Mouse (Mus musculus): ENCODE results near the gene Fam205c.

Fam205c gene

DNA sequence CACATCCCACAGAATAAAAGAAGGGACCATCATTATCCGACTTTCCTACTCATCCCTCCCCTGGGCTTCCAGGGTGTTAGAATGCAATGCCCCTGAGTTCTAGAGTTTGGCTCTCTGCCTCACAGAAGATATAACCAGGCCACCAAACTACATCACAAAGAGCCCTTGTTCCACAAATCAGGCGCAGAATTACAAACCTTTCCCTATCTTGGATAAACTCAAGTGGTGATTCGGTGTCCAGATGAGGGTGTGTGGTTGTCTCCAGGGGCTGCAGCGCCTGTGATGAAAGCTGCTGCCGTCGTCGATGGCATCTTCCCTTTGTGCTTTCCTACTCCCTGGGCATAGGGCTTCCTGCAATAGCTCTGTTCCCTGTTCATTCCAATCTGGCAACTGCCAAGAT is at the start of gene Fam205c:
TSS of gene Fam205c (minus strand) at position 101 of the 400 bp plus-strand sequence.
- no peak for DNase-seq

DNA sequence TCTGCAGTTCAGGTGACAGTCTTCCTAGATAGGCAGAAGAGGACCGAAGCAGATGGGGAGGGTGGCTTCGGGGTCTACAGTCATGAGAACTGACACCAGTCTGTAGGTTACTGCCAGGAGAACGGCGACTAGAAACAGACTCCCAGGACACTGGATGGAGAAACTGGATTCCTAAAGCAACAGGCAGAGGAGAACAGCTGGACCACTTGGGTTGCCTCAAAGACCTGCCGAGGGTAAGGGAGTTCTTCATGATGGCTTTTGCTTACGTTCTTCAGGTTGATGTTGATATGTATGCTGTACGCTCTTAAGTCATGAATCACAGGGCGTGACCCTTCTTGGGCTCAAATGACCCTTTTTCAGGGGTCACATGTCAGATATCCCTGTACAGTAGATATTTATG is 48.4 kb upstream of the Fam205c start:
- DNase-seq, result no peak

GRCm38 (mm10) chr4:42922056-42922455 is 48.0 kb upstream of the Fam205c start:
- no peak for DNase-seq

DNA sequence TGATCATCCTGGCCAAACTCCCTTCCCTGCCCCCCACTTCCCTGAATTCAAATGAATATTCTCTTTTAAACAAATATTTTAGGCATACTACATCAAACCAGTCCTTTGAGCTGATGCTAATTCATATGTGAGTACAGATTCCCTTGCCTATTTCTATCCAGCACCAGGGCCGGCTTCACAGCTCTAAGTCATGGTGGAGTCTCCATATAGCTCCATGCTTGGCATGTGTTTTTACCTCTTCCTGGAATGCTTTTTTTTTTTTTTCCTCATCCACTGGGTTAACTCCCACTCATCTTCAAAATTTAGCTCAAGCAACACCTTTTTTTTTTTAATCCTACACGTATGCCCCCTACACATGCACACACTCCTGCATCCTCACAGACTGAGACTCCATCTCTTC is 47.5 kb upstream of the Fam205c start:
- DNase-seq, result no peak

GRCm38 (mm10) chr4:42920726-42921125 is 46.7 kb upstream of the Fam205c start:
- DNase-seq, result no peak

- no peak for DNase-seq
These were observed 43.4 kb upstream of the Fam205c start for GRCm38 (mm10) chr4:42917402-42917774.

DNA sequence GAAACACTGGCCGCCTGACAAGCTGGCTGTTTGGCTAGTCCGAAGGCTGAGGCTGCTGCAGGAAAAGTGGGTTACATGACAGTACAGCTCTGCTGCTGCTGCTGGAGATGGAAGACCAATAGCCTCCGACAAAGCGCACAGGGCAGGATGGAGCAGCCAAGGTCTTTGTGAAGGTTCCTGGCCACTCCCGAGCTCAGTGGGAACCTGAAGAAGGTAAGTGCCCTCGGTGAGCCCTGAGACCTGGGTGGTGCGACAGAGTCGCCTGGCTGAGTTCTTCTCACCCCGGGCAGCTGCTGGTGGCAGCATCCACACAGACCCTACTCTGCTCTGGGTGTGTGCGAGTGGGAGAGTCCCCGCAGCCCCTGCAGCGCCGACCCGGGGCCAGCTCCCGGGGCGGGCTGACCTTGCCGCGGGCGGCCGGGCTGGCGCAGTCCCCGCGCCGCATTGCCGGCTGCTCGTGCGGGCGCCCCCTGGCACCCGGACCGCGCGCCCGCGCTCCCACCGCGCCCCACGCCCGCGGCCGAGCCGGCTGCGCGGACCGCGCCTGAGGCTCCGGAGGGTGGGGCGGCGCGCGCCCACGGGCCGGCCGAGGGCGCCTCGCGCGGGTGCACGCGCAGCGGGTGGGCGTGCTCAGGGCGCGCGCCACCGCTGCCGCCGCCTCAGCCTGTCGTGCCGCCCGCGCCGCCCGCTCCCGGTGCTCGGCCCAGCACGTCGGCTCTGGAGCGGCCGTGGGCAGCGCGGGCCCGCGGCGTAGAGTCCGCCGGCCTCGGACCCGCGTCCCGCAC is 42.8 kb upstream of the Fam205c start, which contains the start of gene Phf24:
TSS of gene Phf24 (plus strand) at position 44 of the 785 bp plus-strand sequence.
- DNase-seq, result no peak

DNA sequence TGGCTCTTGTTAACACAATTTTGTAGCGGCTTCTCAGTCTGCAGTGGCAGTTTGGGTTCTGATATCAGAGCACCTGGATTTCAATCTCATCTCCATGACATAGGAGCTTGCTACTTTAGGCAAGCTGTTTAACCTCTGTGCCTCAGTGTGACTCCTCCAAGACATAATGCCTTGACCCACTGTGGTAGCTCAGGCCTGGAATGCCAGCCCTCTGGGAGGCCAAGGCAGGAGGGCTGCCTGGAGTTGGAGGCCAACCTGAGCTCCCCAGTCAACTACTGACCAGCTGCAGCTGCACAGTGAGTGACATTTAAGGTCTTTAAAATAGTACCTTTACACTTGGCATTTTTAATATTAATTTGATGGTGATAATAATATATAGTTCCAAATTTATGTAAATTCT is 41.9 kb upstream of the Fam205c start:
- DNase-seq, result no peak

DNA sequence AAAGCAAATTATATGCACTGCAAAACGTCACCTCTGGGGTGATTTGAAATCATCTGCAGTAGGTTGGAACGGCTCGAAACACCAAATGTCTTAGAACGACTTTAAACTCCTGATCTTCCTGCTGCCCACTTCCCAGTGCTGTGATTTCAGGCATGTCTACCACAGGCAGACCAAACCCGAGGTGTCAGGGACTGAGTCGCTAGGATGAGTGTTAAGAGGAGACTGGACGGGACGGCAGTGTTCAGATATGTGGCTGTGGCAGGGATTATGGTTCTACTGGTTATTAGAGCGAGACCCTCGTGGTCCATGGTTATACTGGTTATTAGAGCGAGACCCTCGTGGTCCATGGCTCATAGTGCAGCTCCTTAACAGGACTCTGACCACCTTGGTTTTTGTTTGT is 41.3 kb upstream of the Fam205c start:
- DNase-seq, result no peak

GRCm38 (mm10) chr4:42913391-42913790 is 39.4 kb upstream of the Fam205c start:
- DNase-seq, result no peak

- no peak for DNase-seq
These were observed 30.9 kb upstream of the Fam205c start for GRCm38 (mm10) chr4:42904966-42905365.

DNA sequence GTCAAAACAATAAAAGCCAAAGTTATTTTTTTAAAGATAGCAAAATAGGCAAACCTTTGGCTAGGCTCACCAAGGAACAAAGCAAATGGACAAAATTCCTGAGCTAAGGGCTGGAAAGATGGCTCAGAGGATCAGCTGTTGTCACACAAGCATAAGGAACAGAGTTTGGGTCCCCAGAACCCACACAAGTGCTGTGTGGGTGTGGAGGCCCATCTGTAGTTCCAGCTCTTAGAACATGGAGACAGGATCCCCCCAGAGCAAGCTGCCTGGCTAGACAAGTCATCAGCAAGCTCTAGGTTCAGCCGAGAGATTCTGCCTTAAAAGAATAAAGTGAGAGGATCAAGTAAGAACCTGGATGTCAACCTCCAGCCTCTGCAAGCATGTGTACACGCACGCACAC is 30.5 kb upstream of the Fam205c start:
- DNase-seq, result no peak

DNA sequence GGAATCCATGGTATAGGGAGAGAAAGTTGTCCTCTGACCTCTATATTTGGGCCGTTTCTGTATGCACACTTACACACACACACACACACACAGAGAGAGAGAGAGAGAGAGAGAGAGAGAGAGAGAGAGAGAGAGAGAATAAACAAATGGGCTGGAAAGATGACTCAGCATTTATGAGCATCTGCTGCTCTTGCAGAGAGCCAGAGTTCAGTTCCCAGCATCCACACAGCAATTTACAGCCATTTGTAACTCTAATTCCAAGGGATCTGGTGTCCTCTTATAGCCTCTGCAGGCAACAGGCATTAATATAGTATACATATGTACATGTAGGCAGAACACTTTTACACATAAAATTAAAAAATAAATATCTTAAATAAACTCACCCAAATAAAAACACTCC is 29.9 kb upstream of the Fam205c start:
- no peak for DNase-seq

DNA sequence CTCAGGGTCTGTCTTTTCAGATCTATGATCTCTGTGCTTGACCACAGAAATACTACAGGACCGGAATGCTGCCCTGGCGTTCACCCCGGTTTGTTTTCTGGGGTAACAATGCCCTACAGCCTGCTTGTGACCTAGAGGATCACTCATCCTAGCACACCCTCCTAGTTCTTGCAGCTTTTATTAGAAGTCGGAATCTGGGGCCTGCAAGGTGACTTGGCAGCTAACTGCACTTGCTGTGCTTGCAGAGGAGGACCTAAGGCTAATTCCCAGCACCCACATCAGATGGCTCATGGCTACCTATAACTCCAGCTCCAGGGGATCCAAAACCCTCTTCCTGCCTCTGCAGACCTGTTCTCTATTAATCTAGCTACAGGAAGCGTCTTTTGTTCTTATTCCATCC is 28.7 kb upstream of the Fam205c start:
- no peak for DNase-seq

GRCm38 (mm10) chr4:42902174-42902573 is 28.1 kb upstream of the Fam205c start:
- no peak for DNase-seq

DNA sequence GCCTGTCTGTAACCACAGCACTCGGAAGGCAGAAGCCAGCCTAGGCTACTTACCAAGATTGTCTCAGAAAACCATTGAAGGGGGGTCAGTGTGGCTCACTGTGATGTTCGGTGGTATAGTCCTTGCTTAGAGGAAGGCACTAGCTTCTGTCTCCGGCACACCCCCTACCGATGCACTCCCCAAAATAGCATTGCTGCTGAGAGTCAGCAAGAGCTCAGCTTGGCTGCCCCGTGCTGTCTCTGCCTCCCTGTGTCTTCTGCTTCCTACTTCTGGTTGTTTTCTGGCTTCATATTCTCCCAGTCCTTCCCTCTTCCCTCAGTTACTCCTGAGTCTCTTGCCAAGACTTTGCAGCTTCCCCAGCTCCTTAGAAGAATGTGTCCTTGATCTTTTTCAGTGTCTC is 26.8 kb upstream of the Fam205c start:
- DNase-seq, result no peak

DNA sequence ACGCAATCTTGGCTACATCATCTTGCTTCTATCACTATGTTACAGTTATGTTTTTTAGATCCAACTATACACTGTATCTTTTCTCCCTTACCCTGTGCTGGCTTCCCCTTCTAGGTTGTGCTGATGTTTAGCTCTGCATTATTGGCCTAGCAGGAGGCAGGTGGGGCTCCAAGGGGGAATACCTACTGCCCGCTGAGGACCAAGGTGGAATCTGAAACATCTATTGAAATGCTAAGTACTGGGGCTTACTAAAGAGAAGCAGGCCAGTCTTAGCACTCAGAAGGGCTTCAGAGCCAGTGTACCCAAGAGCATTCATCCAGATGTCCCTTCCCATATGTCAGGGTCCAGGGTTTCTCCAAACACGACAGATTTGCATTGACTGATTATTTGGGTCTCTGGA is 24.9 kb upstream of the Fam205c start:
- no peak for DNase-seq

DNA sequence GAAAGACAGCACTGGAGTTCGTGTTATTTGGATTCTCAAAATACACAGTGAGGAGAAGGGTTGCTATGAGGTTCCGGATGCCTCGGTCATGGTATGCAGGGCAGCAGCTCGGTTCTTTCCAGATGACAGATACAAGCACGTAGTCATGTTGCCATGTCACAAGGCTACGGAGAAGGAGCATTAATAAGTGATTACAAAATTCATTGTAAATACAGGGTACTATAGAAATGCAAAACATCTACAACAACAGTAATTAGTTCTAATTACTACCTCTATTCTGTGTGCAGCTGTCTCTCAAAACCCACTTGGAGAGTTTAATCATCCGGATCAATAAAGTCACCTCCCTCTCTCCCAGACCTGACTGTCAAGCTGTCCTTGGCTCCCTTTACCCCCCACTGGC is 21.1 kb upstream of the Fam205c start:
- DNase-seq, result no peak

DNA sequence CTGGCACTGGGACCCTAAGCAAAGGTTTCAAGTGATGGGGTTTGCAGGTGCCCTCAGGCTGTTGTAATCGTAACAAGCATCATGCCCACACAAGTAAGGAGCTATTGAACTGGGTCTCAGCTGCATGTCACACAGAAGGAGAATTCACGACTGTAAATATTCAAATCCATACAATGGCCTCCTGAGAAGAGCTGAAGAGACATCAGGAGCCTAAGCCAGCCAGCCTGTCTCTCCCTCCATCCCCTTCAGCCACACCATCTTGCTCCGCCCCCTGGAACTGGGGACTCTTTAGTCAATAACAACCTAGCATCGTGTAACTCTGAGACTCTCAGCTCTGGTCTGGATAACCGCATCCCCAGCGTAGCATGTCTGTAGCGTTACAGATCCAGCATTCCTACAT is 17.1 kb upstream of the Fam205c start:
- no peak for DNase-seq

DNA sequence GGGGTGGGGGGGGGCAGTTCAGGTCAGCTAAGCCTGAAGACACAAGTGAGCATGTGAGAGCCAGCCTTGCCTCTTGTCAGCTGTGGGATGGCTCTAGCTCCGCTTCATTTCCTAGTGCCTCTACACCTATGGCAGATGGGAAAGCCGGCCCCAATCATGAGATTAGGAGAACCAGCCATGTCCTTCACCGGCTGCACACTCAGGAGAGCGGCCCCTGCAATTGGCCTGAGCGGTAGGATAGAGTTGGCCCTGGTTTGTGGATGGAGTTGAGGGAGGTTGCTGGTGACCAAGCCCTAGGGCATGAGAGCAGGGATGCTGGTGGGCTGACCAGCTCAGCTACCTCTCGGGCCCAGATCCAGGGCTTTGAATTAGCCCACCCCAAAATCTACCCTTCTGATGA is 14.8 kb upstream of the Fam205c start:
- no peak for DNase-seq

DNA sequence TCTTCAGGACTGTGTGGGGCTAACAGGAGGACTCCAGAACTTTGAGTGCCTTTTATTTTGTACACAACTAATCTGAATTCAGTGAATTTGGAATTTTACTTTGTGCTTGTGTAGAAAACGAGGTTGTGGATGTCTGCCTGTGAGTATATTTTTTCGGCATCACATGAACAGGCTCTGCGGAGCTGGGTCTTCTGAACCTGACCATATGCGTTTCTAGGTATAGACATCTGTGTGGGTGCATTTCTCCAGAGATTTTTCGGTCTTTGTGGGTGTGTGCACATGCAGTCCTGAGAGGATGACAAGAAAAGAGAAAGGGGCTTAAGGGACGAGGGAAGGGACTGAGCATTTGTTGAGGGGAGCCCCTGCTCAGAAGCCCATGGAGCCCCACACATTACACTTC is 12.9 kb upstream of the Fam205c start:
- DNase-seq, result no peak

GRCm38 (mm10) chr4:42880677-42880948 is 6.6 kb upstream of the Fam205c start:
- DNase-seq, result no peak

DNA sequence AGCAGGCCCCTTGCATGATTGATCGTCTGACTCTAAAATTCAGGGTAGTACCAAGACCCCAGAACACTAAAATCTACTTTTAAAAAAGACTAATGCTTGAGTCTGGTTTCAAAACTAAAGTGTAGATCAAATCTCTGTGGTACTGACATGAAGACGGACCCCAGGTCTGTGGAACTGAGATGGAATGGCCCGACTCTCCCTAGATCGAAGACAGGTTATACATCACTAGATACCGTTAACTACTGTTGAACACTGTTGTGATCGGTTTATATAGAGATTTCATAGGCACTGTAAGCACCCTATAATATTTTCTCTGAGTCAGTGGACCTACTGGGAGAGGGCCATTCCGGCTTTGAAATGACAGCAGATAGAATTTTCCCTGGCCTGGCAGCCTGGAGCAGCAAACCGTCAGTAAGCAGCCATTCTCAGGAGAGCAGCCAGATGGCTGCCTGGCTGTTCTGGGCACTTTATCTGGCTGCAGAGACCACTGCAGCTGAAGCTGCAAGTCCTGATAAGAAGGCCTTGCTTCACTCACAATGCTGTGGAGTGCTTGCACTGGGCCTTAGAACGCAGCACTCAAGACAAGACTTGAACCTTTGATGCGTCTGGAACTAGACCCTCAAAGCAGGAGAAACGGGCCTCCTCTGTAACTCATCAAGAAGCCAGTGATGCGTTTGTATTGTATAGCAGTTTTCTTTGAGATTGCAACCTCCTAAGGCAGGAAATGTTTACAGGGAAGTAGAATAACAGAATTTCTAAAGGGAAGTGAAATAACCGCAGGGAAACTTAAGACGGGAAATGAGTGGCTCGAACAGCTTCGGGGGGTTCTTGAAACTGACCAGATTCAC is 6.0 kb upstream of the Fam205c start:
- DNase-seq, result no peak

GRCm38 (mm10) chr4:42877657-42878056 is 3.6 kb upstream of the Fam205c start:
- DNase-seq, result no peak
